Mouse (Mus musculus): Measurements from ENCODE around the gene Npc1l1. TPM values are rescaled to one million over a fixed set of nuclear protein-coding genes. Genes with fewer than 3 reads are reported as not detected.

Npc1l1 gene
- total and polyA plus RNA-seq, 3 experiments: 0.10 TPM; not detected in 2

- Histone ChIP-seq H3K4me3 (ENCODE audit: control insufficient read depth in 1 of 2, insufficient read depth in 1 of 2, low read depth in 2 of 2, low read length in 2 of 2) (no peak overlapping the region), H3K27ac (ENCODE audit: control insufficient read depth, low read depth, low read length) (no peak overlapping the region), H3K36me3 (ENCODE audit: control insufficient read depth in 1 of 2, insufficient read depth in 2 of 2, low read length in 2 of 2) (no peaks in the 10 kb centered on the region), H3K27me3 (ENCODE audit: control insufficient read depth in 1 of 2, insufficient read depth in 2 of 2, low read length in 2 of 2) (no peaks in the 10 kb centered on the region), H3K4me1 (ENCODE audit: control insufficient read depth in 1 of 2, insufficient read depth in 2 of 2, low read length in 2 of 2) (no peaks in the 10 kb centered on the region), H3K9me3 (replicated peaks; ENCODE audit: insufficient read depth, low read length) (no peaks in the 10 kb centered on the region; the same call in 1 of the 2 replicates), H3K9ac (ENCODE audit: control insufficient read depth, low read depth, low read length, poor library complexity, severe bottlenecking) (no peak overlapping the region), H3K79me2 (ENCODE audit: control insufficient read depth, insufficient read depth, low read length, poor library complexity) (no peaks in the 10 kb centered on the region)
- DNase-seq (ENCODE audit: low read depth, low spot score): no peak
- TF ChIP-seq ZNF384 (IDR thresholded peaks at IDR 0.05; ENCODE audit: low read depth, low read length) (peak; percentile 48; the same call in 1 of the 2 replicates), KAT2A (conservative IDR thresholded peaks at IDR 0.05; ENCODE audit: low read depth, low read length) (no peak)
These were observed 3.1 kb upstream of the Npc1l1 start for GRCm38 (mm10) chr11:6233025-6233424.

DNA sequence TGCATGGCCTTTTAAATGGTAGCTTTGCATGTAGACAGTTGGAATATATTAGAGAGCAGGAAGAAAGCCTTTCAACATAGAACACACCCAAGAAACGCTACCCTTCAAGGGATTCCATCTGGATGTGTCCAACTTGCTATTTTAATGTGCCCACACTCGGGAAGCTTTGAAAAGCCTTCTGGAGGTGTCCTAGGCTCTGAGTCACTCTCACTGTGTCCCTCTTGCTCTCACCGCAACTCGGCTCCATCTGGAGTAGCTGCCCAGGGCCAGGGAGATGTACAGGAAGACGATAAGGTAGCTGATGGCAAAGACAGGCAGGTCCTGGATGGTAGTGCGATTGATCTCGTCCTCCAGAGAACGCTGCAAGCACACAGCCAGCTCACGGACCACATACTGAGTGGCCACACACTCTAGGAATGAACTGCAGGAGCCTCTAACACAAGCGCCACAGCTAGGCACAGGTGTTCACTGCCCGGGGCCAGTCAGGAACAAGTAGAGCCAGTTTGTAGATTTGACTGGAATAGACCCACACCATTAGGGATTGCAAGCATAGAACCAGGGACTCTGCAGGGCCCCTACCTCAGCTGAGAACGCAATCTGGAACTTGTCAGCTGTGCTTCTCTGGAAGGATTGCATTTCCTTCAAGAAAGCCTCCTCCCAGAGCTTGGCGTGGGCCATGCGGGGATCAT lies 5.3 kb downstream of the Npc1l1 start:
- TF ChIP-seq EP300 (IDR thresholded peaks at IDR 0.05; ENCODE audit: low read depth in 1 of 2, low read length in 2 of 2) (no peak), RCOR1 (IDR thresholded peaks at IDR 0.05; ENCODE audit: low read depth, low read length) (no peak), TBP (IDR thresholded peaks at IDR 0.05; ENCODE audit: low read depth, low read length) (no peak), SMC3 (IDR thresholded peaks at IDR 0.05; ENCODE audit: low read depth, low read length) (no peak), MYB (IDR thresholded peaks at IDR 0.05; ENCODE audit: low read depth, low read length) (no peak), CHD1 (IDR thresholded peaks at IDR 0.05; ENCODE audit: low read depth, low read length) (no peak), UBTF (IDR thresholded peaks at IDR 0.05; ENCODE audit: borderline replicate concordance, insufficient read depth, low read depth, low read length) (no peak)
- H3K27me3 ChIP-seq (ENCODE audit: control insufficient read depth in 1 of 2, insufficient read depth in 2 of 2, low read length in 2 of 2): peaks cover 7 to 21% of the 10 kb centered on the region in 2 experiments
- H3K4me1 ChIP-seq (ENCODE audit: control insufficient read depth in 1 of 2, insufficient read depth in 2 of 2, low read length in 2 of 2): no peaks in the 10 kb centered on the region
- H3K79me2 ChIP-seq (ENCODE audit: control insufficient read depth, insufficient read depth, low read length, poor library complexity): no peaks in the 10 kb centered on the region
- no peak overlapping the region for H3K9ac ChIP-seq (ENCODE audit: control insufficient read depth, low read depth, low read length, poor library complexity, severe bottlenecking)
- H3K9me3 ChIP-seq (replicated peaks; ENCODE audit: insufficient read depth, low read length): no peaks in the 10 kb centered on the region
- H3K27ac ChIP-seq (ENCODE audit: control insufficient read depth, low read depth, low read length): no peak overlapping the region
- H3K36me3 ChIP-seq (ENCODE audit: control insufficient read depth in 1 of 2, insufficient read depth in 2 of 2, low read length in 2 of 2): no peaks in the 10 kb centered on the region
- DNase-seq (ENCODE audit: low read depth, low spot score): no peak
- no peak overlapping the region for H3K4me3 ChIP-seq (ENCODE audit: control insufficient read depth in 1 of 2, insufficient read depth in 1 of 2, low read depth in 2 of 2, low read length in 2 of 2)

GRCm38 (mm10) chr11:6222187-6222586 lies 7.8 kb downstream of the Npc1l1 start:
- TF ChIP-seq CTCF (IDR thresholded peaks at IDR 0.05 in 2 of 3, conservative IDR thresholded peaks at IDR 0.05 in 1 of 3; ENCODE audit: control insufficient read depth in 1 of 3, insufficient read depth in 1 of 3, low read depth in 2 of 3, low read length in 3 of 3, poor library complexity in 1 of 3, severe bottlenecking in 1 of 3): peak in 1 of 3 experiments; percentile 12; a peak in 1 of 6 replicates
- TF ChIP-seq SMC3 (IDR thresholded peaks at IDR 0.05; ENCODE audit: low read depth, low read length): no peak
- Histone ChIP-seq H3K36me3 (ENCODE audit: control insufficient read depth in 1 of 2, insufficient read depth in 2 of 2, low read length in 2 of 2) (no peaks in the 10 kb centered on the region), H3K79me2 (ENCODE audit: control insufficient read depth, insufficient read depth, low read length, poor library complexity) (no peaks in the 10 kb centered on the region), H3K4me1 (ENCODE audit: control insufficient read depth in 1 of 2, insufficient read depth in 2 of 2, low read length in 2 of 2) (no peaks in the 10 kb centered on the region), H3K9me3 (replicated peaks; ENCODE audit: insufficient read depth, low read length) (no peaks in the 10 kb centered on the region), H3K9ac (ENCODE audit: control insufficient read depth, low read depth, low read length, poor library complexity, severe bottlenecking) (no peak overlapping the region), H3K27me3 (ENCODE audit: control insufficient read depth in 1 of 2, insufficient read depth in 2 of 2, low read length in 2 of 2) (peaks cover 7 to 18% of the 10 kb centered on the region in 2 experiments), H3K4me3 (ENCODE audit: control insufficient read depth in 1 of 2, insufficient read depth in 1 of 2, low read depth in 2 of 2, low read length in 2 of 2) (no peak overlapping the region), H3K27ac (ENCODE audit: control insufficient read depth, low read depth, low read length) (no peak overlapping the region)
- no peak for DNase-seq (ENCODE audit: low read depth, low spot score)
